Mouse (Mus musculus) activated CD4-positive, CD25-positive, alpha-beta regulatory T cell, adult 4 months (primary cell): Measurements from ENCODE around the gene Apobec3. TPM values are rescaled to one million over a fixed set of nuclear protein-coding genes. Genes with fewer than 3 reads are reported as not detected.
"Not testable (repeated sequence)": the region's sequence is repeated elsewhere in the genome, so short reads cannot be mapped to it uniquely, and the experiment has no call there.

ENCODE experiments used
- ATAC-seq: one replicate; pipeline ENCODE4 v1.8.0; 2017
- polyA plus RNA-seq, 2 experiments: library from polyadenylated mRNA; unstranded; fragments of 100-300 nt; shearing (Covaris generic); gene quantifications; one replicate each; pipeline ENCODE4 v1.2.1; 2017

The Apobec3 gene
- polyA plus RNA-seq, 2 experiments from 2014 or later = 505 to 519 TPM

DNA sequence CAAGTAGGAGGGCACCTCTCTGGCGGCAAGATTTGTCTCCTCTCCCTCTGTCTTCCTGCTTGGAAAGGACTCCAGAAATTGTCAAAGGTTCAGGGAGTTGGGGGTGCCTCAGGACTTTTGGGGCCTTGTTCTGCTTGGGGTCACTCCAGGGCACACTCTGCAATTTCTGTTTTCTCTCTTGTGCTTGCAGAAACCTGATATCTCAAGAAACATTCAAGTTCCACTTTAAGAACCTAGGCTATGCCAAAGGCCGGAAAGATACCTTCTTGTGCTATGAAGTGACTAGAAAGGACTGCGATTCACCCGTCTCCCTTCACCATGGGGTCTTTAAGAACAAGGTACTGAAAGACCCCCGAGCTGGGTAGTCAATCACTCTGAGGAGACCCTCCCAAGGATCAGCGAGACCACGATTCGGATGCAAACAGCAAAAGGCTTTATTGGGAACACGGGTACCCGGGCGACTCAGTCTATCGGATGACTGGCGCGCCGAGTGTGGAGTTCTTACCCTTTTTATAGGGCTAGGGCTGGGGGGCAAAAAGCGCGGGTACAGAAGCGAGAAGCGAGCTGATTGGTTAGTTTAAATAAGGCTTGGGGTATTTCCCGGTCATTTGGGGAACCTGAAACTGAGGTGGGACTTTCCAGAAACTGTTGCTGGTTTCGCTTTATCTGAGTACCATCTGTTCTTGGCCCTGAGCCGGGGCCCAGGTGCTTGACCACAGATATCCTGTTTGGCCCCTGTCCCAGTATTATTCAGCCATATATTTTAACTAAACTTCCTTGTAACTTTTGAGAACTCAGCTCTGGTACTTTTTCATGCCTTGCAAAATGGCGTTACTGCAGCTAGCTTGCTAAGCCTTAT, 4.0 kb downstream of the Apobec3 start:
- not testable (repeated sequence) for ATAC-seq

DNA sequence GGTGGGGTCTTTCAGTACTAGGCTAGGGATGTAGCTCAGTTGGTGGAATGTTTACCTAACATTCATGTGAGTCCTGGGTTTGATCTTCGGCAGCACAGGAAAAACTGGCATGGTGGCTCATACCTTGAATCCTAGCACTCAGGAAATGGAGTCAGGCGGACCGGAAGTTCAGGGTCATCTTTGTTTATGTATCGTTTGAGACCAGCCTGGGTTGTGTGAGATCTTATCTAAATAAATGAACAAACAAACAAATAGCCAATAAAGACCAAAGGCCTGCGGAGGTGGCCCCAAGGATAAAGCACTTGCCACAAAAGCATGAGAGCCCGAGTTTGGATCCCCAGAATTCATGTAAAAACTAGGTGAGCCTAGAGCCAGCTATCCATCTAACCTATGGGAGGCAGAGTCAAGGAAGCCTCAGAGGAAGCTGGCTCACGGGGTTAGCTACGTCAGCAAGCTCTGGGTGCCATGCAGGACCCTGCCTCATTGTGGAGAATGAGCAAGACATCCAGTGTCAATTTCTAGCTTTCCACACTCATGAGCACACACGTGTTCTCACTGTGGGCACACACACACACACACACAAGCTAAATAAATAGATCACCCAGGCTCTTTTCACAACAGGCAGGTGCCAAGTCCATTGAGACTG, 4.7 kb downstream of the Apobec3 start:
- peak; percentile 14 for ATAC-seq

GRCm38 (mm10) chr15:79898988-79899387, 7.5 kb downstream of the Apobec3 start:
- no peak for ATAC-seq

DNA sequence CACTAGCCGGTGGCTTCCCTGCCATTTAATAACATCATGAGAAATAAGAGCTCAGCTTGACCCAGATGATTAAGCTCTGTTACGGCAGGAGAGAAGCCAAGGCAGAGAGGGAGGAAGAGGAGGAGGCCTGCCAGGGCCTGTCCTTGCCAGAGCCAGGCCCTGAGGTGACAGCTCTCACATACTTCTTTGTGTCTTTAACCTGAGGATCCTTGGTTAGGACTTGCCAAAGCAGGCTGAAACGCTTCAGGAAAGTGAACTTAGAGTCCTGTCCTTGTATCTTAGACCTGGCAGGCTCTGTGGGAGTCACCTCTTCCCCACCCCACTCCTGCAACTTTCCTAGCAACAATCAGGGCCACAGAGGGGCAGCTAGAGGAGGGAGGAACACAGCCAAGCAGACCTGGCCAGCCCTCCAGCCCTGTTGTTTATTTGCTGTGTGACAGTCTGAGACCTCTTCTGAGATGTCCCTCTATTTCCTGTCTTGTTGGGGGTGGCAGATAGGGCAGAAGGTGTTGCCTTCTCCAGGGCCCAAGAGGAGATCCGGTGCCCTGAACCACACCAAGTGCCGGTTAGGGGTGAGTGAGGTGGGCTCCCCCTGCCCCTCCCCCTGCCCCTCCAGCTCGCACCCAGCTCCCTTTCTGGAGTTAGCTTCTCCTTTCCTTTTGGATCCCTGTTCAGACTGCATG, 8.5 kb downstream of the Apobec3 start:
- peak; percentile 36 for ATAC-seq

- ATAC-seq = peak; percentile 58
Measured at GRCm38 (mm10) chr15:79900751-79901150, 9.3 kb downstream of the Apobec3 start.

DNA sequence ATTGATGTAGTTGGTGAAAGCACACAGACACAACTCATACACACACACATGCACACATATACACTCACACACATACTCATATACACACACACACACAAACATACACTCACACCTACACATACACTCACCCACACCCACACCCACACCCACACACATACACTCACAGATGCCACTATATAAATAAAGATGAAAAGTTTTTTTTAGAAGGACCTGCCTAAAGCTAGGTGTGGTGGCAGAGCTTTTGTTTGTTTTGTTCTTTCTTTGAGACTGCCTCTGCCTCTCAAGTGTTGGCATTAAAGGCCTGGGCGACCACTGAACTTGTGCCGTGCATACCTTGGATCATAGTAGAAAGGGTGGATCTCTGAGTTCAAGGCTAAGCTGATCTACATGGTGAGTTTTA, 9.9 kb downstream of the Apobec3 start:
- ATAC-seq = no peak

DNA sequence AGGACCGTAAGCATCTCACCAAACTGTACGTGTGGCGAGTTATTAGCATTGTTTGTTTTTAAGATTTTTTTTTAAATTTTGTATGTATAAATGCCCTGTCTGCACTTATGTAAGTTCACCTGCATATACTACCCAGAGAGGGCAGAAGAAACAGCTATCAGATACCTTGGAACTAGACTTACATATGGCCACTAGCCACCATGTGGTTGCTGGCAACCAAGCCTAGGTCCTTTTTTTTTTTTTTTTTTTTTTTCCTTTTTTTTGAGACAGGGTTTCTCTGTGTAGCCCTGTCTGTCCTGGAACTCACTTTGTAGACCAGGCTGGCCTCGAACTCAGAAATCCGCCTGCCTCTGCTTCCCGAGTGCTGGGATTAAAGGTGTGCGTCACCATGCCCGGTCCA, 11.6 kb downstream of the Apobec3 start:
- not testable (repeated sequence) for ATAC-seq

GRCm38 (mm10) chr15:79903963-79904362, 12.5 kb downstream of the Apobec3 start:
- no peak for ATAC-seq

DNA sequence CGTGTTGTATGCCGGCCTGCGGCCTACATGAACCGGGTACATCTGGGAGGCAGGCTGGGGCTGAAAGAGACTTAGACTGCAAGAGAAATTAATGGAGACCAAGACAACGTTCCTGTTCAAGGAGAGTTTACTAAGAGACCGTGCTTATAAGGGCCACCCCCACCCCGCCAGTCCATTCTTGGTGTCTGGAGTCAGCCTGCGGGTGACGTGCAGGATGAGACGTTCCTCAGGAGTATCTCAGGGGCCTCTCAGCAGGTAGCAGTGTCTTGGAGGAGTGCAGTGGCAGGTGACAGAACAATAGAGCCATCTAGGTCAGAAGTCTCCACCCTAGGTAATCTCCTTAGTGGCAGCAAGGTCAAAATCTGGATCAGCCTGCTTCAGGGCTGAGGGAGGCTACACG, 13.2 kb downstream of the Apobec3 start:
- ATAC-seq = not testable (repeated sequence)

- no peak for ATAC-seq
Measured at GRCm38 (mm10) chr15:79905211-79905610, 13.8 kb downstream of the Apobec3 start.

- no peak for ATAC-seq
Measured at GRCm38 (mm10) chr15:79906855-79907254, 15.4 kb downstream of the Apobec3 start.

DNA sequence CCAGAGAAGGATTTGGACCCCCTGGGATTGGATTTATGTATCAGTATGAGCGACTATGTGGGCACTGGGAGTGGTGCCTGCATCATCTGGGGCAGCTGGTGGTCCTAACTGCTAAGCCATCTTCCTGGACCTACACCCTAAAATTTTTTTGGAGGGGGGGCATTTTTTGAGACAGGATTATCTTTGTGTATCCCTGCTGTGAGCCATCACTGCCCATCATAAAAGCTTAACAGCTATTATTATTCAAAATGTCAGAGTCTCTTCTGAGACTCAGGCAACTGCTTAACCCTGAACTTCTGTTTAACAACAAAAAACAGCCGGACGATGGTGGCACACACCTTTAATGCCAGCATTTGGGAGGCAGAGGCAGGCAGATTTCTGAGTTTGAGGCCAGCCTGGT, 17.5 kb downstream of the Apobec3 start:
- not testable (repeated sequence) for ATAC-seq

- ATAC-seq = not testable (repeated sequence)
Measured at GRCm38 (mm10) chr15:79910812-79911211, 19.4 kb downstream of the Apobec3 start.

- no peak for ATAC-seq
Measured at GRCm38 (mm10) chr15:79911339-79911738, 19.9 kb downstream of the Apobec3 start.

- no peak for ATAC-seq
Measured at GRCm38 (mm10) chr15:79913761-79914346, 22.4 kb downstream of the Apobec3 start.

DNA sequence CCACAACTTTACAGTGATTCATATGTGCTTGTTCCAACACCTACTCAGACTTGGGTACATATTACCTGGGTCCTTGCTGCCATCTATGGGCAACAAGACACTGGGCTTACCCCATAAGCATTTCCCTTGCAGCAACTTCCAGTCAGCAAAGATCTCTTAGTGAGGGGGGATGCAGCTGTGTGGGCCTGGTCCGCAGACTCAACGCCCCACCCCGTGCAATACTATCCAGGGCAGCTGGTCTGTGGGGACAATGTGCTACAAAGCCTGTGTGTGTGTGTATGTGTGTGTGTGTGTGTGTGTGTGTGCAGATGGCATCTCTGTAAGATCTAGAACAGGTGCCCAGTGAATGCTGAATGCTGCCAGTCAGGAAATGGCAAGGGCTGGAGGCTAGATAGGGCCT, 22.9 kb downstream of the Apobec3 start:
- peak; percentile 28 for ATAC-seq

DNA sequence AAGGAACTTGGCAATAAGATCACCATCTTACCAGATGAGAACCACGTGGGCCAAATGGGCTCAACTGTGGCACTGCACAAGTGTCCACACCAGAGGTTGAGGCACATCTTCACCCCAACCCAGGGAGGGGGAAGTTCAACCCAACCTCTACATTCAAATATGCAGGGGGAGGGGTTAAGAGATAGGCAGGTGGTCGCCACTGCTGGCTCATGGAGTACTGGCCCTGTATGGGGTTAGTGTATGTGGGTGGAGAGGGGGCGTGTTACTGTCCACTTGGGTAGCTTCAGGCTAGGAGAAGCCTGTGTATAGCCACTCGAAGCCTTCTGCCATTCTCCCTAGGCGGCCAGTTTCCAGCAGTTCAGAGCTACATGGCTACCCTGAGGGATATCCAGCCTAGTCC, 24.7 kb downstream of the Apobec3 start:
- ATAC-seq = no peak

DNA sequence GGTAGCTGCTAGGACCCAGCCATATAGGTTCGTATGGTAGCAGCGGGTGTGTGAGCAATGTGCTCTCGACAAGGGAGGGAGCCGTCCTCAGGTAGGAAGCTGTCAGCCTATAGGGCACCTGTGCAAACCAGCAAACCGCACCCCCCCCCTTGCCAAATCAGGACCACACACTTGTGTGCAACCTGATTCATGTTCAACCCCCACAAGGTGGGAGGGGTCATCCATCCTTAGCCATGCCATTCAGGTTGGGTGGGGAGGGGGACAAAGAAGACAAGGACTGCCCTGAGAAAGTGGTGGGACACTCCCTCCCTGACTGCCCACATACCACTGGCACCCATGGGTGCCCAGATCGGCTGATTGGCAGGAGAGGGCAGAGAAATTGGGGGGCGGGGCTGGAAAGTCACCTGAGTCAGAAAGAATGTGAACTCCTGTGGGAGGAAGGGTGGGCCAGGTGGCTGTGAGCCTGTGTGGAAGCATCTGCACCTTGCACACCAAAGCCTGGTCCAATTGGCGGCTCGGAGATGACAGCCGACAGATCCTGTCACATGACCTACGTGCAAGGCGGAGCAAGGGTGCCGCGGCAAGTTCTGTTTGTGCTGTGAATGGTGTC, 25.8 kb downstream of the Apobec3 start:
- ATAC-seq = no peak

DNA sequence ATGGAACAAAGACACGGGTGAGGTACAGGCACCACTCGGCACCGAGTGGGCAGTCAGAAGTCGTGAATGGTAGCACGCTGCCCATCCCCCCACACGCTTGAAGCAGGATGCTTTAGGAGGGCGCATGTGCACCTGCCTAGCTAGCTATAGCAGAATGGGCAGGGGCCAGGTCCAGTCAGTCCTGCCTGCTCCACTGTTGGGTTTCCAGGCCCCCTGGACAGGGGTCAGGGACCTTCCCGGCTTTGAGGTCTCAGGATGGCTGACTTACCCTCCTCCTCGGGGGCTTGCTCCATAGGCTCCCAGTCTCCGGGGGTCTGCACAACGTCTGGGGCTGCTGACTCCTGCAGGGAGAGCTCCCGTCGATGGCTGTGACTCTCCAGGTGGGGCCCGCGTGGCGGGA, 27.0 kb downstream of the Apobec3 start:
- ATAC-seq = no peak

GRCm38 (mm10) chr15:79919787-79920186, 28.3 kb downstream of the Apobec3 start:
- no peak for ATAC-seq

GRCm38 (mm10) chr15:79926856-79927416, 35.5 kb downstream of the Apobec3 start:
- no peak for ATAC-seq

DNA sequence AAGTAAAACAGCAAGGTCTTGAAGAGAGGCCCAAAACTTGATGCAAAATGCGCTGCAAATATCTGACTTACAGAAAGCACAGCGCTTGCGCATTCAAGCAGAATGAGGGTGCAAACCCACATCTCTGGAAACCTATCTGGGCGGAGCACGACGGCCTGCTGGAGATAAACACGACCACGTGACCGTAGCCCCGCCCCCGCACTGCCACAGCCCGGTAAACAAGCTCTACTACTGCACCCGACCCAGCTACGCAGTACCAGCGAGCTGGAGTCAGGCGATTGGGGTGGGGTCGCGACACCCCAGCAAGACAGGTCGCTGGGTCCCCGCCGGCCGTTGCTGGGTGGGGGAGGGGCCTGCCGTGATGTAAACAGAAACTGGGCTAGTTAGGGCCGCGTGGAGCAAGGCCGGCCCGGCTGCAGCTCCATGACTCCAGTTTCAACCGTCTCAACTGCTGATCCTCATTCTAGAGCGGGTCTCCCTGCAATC, 36.2 kb downstream of the Apobec3 start:
- ATAC-seq = peak; percentile 75
